Mouse (Mus musculus) heart, postnatal 0 days (tissue): Measurements from ENCODE around the gene Wdr66.

Experiments used
- CTCF ChIP-seq: IDR thresholded peaks from 2 replicates; pipeline ENCODE4 v1.5.1; 2016; ENCODE audit warnings: antibody characterized with exemption, control low read depth, low read depth
- EP300 ChIP-seq: IDR thresholded peaks from 2 replicates; pipeline ENCODE4 v1.6.1; 2016; ENCODE audit warnings: antibody characterized with exemption, low read depth

GRCm38 (mm10) chr5:123317992-123318391 lies 66.1 kb downstream of the Wdr66 start:
- TF ChIP-seq EP300 (no peak), CTCF (no peak)
